Mouse (Mus musculus) thymus, postnatal 0 days (tissue): ENCODE results near the gene Brms1. TPM values are rescaled to one million over a fixed set of nuclear protein-coding genes. Genes with fewer than 3 reads are reported as not detected.

Source experiments
- DNase-seq: peaks from one replicate; pipeline ENCODE4 v3.0.0-alpha.2; 2015; ENCODE audit warnings: low spot score
- polyA plus RNA-seq: library from polyadenylated mRNA; unstranded; fragments of >200 nt; fragmentation: Nextera tagmentation; extraction: Ambion mirVana; gene quantifications from 2 replicates; pipeline ENCODE4 v1.2.1, GENCODE M21; 2015

Brms1 gene
- polyA plus RNA-seq, 1 experiment from 2014 or later, result 67.6 TPM

GRCm38 (mm10) chr19:5087884-5088728, 47.0 kb downstream of the Brms1 start, which contains the start of gene Yif1a:
Gene Yif1a (plus strand): TSS chr19:5088538.
- peak; percentile 98 for DNase-seq

- no peak for DNase-seq
Measured at GRCm38 (mm10) chr19:5089324-5089723, 48.2 kb downstream of the Brms1 start.

GRCm38 (mm10) chr19:5092083-5092482, 50.9 kb downstream of the Brms1 start:
- no peak for DNase-seq

- no peak for DNase-seq
Measured at GRCm38 (mm10) chr19:5093481-5094242, 52.5 kb downstream of the Brms1 start.

- DNase-seq, result peak; percentile 86
Measured at GRCm38 (mm10) chr19:5094243-5094632, 53.1 kb downstream of the Brms1 start.

GRCm38 (mm10) chr19:5094746-5095417, 53.7 kb downstream of the Brms1 start:
- DNase-seq, result no peak

- no peak for DNase-seq
Measured at GRCm38 (mm10) chr19:5095887-5096474, 54.8 kb downstream of the Brms1 start.

- no peak for DNase-seq
Measured at GRCm38 (mm10) chr19:5097521-5098362, 56.6 kb downstream of the Brms1 start.

- DNase-seq, result peak; percentile 66
Measured at GRCm38 (mm10) chr19:5098363-5099143, 57.4 kb downstream of the Brms1 start, which contains the start of gene Cnih2. Gene Cnih2 (minus strand): TSS chr19:5098521.

Other genes starting within 250 kb of the Brms1 start
- gene Rbm4, start 247.5 kb upstream of the Brms1 start, polyA plus RNA-seq, result 62.0 and 72.5 TPM in 2 replicates
- 35.6 and 36.7 TPM in 2 replicates for gene Gm21992, start 229.7 kb upstream of the Brms1 start, polyA plus RNA-seq
- 51.4 and 67.4 TPM in 2 replicates for gene Rbm14, start 229.7 kb upstream of the Brms1 start, polyA plus RNA-seq
- 41.1 and 43.4 TPM in 2 replicates for gene Ccs, start 202.0 kb upstream of the Brms1 start, polyA plus RNA-seq
- 0.13 TPM in 1 of 2 replicates, not detected in the other for gene Ccdc87, start 202.0 kb upstream of the Brms1 start, polyA plus RNA-seq
- gene Ctsf, start 186.2 kb upstream of the Brms1 start, polyA plus RNA-seq, result 11.3 and 12.4 TPM in 2 replicates
- gene Actn3, start 163.4 kb upstream of the Brms1 start, polyA plus RNA-seq, result 21.4 and 26.6 TPM in 2 replicates
- 10.2 and 12.6 TPM in 2 replicates for gene Zdhhc24, start 162.7 kb upstream of the Brms1 start, polyA plus RNA-seq
- 1.4 and 2.2 TPM in 2 replicates for gene Bbs1, start 134.7 kb upstream of the Brms1 start, polyA plus RNA-seq
- gene Dpp3, start 113.1 kb upstream of the Brms1 start, polyA plus RNA-seq, result 101 and 102 TPM in 2 replicates
- 0.47 and 0.81 TPM in 2 replicates for gene Peli3, start 98.2 kb upstream of the Brms1 start, polyA plus RNA-seq
- gene Mrpl11, start 79.2 kb upstream of the Brms1 start, polyA plus RNA-seq, result 106 and 107 TPM in 2 replicates
- not detected in 2 replicates for gene Npas4, start 51.0 kb upstream of the Brms1 start, polyA plus RNA-seq
- gene Slc29a2, start 17.5 kb upstream of the Brms1 start, polyA plus RNA-seq, result 1.5 and 1.7 TPM in 2 replicates
- gene B4gat1, start 2.5 kb upstream of the Brms1 start, polyA plus RNA-seq, result 23.8 and 24.1 TPM in 2 replicates
- 0.94 and 1.3 TPM in 2 replicates for gene AC124502.3, start 2.5 kb upstream of the Brms1 start, polyA plus RNA-seq
- 0.84 and 1.1 TPM in 2 replicates for gene Rin1, start 9.1 kb downstream of the Brms1 start, polyA plus RNA-seq
- 4.1 and 7.1 TPM in 2 replicates for gene Cd248, start 26.7 kb downstream of the Brms1 start, polyA plus RNA-seq
- gene Tmem151a, start 44.2 kb downstream of the Brms1 start, polyA plus RNA-seq, result 0.32 and 0.33 TPM in 2 replicates
- gene Yif1a, start 47.2 kb downstream of the Brms1 start, polyA plus RNA-seq, result 65.9 and 75.7 TPM in 2 replicates
- gene Cnih2, start 57.2 kb downstream of the Brms1 start, polyA plus RNA-seq, result 0.91 and 1.2 TPM in 2 replicates
- 246 and 252 TPM in 2 replicates for gene Rab1b, start 65.7 kb downstream of the Brms1 start, polyA plus RNA-seq
- 6.6 and 8.7 TPM in 2 replicates for gene Klc2, start 77.2 kb downstream of the Brms1 start, polyA plus RNA-seq
- gene Pacs1, start 231.8 kb downstream of the Brms1 start, polyA plus RNA-seq, result 8.3 and 9.8 TPM in 2 replicates